Mouse (Mus musculus) ovary, postnatal 14 days (tissue): ENCODE results near the gene Agap3.
A peak's percentile ranks its signal among the peaks of the same experiment; 100 is the strongest.

Experiments used
- DNase-seq: peaks from one replicate; pipeline ENCODE4 v3.0.0; 2022; ENCODE audit warnings: low spot score

Agap3 gene

DNA sequence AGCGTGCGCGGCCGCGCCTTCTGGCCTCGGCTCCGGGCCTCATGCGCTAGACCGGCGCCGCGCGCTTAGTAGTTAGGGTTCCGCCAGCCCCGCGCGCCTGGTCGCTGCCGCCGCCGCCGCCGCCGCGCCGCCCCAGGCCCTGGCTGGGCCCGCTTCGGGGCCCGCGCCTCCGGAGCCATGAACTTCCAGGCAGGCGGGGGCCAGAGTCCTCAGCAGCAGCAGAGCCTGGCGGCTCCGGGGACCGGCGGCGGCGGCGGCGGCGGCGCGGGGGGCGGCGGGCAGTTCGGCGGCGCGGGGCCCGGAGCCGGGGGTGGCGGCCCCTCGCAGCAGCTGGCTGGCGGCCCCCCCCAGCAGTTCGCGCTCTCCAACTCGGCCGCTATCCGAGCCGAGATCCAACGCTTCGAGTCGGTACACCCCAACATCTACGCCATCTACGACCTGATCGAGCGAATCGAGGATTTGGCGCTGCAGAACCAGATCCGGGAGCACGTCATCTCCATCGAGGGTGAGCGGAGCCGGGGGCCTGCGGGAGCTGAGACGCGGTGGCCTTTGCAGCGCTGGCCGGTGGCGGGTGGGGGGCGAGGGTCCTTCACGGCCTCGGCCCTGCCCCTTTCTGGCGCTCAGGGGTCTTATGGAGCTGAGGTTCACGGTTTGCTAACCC lies at the start of gene Agap3:
Agap3 (plus strand) TSS at position 148 of the 661 bp plus-strand sequence.
- no peak for DNase-seq

DNA sequence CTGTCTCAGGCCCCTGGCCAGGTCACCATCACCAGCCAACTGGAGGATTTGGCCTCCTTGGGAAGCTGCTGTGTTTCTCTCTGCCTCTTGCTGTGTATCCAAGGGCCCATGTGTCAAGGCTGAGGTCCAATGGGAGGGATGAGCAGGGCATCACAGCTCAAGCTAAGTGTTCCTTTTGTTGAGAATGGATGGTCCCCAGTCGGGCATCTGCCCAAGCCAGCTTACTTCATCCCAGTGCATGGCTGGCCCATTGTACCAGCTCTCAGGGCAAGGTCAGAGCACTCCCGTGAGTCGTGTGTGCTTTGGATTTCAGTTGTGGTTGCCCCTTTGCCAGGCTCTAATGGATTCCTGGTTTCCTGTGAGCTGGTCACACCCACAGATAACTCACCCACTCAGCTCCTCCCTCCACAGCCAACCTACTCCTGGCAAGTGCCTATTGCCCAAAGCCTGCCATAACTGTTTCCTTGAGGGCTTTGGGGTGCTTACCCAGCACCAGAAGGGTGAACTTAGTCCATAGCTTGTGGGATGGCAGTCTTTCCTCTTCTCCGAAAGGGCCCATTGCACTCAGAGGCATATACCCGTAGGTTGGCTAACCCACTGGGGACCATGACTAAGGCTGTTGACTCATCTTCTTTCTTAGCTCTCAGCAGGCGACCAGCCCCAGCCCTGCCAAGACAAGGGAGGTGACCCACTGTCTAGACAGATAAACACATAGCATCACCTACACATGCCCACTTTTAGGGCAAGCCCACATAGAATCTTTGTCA lies 47.2 kb upstream of the Agap3 start:
- DNase-seq = no peak

DNA sequence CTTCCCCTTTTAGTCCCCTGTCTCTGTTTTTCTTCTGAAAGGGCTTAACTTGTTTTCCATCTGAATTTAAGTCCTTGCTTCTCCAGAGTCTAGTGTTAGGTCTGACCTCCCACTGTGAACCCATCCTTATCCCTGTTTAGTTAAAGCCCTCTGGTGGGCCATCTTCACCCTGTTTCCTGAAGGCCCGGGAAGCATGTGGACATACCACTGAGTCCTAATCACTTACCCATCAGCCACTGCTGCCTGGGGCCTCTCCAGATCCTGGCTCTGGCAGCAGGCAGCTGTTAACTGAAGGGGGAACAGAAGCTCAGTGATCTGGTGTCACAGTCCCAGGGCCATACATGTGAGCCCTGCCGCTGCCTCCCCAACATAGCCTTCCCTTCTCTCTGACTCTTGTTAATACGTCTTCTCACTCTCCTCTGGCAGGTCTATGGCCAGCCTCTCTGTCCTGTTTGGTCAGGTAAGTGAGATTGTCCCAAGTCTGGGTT lies 46.5 kb upstream of the Agap3 start:
- no peak for DNase-seq

DNA sequence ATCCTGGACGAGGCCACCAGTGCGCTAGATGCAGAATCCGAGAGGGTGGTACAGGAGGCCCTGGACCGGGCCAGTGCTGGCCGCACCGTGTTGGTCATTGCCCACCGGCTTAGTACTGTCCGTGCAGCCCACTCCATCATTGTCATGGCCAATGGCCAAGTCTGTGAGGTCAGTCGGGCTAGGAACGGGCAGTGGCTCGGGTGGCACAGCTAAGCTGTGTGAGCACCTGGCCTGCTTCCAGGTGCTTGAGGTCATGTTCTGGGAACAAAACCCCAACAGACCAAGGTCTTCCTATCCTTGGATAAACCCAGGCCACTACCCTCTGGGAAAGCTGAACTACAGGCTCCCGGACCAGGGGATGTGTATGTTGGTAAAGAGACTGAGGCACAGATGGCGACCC lies 43.3 kb upstream of the Agap3 start:
- DNase-seq = no peak

DNA sequence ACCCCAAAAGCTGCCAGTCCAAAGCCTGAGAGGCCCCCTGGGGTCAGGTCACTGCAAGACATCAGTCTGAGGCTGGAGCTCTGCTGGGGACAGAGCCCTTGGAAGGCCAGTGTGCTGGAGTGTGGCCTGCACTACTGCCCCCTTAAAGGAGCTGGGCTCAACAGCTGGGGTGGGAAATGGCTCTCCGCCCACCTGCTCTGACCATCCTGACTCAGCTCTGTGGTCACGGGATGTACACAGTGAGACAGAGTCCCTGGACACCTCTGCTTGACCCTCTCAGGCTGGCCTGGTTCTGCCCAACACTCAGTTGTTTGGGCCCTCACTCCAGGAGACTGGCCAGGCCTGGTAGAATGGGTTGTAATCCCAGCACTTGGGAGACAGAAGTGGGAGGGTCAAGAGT lies 42.5 kb upstream of the Agap3 start:
- DNase-seq = no peak

DNA sequence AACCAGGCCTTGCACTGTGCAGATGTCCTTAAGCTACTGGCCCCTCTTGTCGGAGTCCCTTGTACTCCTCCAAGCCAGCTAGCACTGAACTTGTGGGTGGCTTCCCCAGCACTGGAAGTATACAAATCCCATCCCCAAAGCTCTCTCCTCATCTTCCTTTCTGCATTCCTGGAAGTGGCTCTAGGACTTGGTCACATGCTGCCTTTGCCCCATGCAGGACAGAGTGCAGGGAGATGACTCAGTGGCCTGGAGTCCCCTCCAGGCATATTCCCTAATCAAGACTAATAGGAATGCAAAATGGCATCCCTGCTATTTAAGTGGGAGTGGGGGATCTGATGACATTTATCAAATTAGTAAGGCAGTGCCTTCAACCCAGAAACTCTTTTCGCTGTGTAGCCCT lies 39.9 kb upstream of the Agap3 start:
- DNase-seq = no peak

DNA sequence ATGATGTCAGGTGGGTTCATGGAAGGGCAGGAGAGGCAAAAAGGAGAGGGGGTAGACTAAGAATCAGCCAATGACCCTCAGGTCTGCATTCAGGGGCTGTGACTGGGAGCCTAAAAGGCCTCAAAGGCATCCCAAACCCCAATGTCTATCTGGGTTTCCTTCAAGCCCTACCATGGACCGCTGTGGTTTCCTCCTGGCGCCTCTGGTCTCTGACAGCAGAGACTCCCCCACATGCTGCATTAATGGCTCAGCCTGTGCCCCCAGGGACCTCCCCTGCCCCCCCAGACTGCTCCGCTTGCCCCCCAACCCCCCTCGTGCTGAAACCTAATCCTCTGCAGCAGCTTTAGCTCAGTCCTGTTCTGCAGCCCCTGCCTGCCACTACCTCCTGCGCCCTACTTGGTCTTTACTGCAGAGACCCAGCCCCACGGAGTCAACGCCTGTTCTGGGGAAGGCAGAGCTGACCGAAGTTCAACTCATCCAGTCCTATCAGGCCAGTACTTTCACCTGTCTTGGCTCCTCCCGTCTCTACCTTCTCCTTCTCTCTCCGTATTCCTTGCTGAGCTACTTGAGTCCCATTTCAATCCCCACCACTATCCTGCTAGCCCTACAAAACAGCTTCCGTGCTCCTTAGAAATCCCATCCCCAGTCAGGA lies 38.8 kb upstream of the Agap3 start, which contains the start of gene Asic3:
Asic3 (plus strand) TSS at position 351 of the 652 bp plus-strand sequence.
- no peak for DNase-seq

DNA sequence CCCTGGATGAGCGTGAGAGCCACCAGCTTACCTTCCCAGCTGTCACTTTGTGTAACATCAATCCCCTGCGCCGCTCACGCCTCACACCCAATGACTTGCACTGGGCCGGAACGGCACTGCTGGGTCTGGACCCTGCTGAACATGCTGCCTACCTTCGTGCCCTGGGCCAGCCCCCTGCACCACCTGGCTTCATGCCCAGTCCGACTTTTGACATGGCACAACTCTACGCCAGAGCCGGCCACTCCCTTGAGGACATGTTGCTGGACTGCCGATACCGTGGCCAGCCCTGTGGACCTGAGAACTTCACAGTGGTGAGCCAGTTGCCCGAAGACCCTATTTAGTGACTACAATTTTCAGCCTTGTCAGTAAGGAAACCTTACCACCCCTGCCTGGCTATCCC lies 38.0 kb upstream of the Agap3 start:
- DNase-seq = no peak

DNA sequence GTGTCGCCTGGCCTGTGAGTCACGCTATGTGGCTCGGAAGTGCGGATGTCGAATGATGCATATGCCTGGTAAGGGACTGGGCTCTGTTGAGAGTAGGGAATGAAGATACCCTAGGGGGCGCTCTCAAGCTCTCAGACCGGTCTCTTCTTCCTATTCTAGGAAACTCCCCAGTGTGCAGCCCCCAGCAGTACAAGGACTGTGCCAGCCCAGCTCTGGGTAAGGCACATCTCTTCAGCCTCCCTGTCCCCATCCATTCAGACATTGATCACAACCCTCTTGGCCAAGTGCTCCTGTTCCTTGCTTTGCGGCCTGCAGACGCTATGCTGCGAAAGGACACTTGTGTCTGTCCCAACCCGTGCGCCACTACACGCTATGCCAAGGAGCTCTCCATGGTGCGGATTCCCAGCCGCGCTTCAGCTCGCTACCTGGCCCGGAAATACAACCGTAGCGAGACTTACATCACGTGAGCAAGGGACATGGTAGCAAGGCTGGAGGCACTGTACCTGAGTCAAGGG lies 35.7 kb upstream of the Agap3 start:
- DNase-seq = peak; percentile 53

DNA sequence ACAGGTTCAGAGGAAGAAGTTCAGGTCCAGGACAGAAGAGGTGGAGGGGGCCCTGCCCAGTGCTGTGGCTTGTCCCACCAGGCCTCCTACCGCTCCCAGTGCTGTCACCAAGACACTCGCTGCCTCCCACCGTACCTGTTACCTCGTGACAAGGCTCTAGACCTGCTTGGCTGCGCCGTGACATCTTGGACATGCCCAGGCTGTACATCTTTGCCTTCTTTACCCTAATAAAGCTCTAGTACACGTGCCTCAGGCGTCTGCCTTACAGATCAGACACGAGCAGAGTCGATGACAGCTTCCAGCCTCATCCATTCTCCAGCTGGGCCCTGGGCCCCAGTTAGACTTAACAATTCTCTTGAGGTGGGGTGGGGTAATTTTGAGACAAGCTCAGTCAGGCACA lies 34.4 kb upstream of the Agap3 start:
- no peak for DNase-seq

DNA sequence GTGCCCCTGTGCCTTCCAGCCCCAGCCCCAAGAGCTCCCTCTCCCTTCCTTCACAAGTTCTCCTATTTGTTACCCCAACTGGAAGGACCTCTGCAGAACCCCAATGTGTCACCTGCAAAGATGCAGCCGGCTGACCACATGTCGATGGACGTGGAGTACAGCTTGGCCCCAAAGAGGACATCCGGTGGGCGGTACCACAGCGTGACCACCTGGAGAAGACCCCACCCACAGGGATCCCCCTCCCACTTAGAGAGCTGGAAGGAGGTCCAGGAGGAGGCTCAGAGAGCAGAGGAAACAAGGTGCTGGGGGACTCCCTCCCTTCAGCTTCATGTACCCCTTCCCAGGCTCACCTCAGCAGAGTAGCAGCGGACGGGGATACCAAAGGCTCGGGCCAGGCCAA lies 31.6 kb upstream of the Agap3 start:
- DNase-seq = no peak

DNA sequence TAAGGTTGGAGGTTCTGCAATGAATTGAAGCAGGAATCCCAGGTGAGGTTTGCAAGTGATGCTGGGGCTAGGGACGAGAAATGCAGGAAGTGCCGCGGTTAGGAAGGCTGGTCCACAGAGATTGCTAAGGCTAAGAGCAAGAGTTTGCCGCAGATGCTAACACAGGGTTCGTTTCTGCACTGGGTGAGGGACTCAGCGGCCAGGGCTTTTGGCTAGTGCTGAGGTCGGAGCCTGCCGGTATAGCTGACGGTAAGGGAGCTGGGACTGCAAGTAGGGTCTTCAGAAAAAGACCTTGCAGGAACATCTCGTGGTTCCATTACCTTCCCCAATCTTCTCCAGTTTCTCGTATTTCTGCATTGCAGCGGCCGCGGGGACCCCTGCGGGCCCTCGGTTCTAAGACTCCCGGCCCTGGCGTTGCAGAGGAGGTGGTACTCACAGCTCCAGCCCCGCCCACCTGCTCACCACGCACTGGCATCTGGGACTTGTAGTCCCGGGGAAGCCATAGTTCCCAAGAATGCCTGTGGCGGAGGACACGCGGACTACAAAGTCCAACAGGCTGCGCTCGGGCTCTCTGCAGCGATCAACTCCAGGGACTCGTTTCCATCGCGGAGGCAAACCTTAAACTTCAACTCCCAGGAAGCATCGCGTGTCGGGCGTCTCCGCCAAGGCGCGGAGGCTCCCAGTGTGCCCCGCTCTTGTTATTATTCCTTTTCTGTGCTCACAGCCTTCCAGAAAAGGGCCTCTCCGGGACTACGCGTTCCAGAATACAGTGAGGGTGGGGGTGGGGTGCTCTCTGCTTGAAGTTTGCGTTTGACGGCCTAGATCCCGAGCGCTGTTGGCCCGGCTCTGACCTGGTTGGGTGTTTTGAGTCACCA lies 28.6 kb upstream of the Agap3 start, which contains the start of the genes Cdk5 and Slc4a2:
Cdk5 (minus strand) TSS at position 402 of the 875 bp plus-strand sequence.
Slc4a2 (plus strand) TSS at position 709 of the 875 bp plus-strand sequence.
- peak; percentile 92 for DNase-seq

DNA sequence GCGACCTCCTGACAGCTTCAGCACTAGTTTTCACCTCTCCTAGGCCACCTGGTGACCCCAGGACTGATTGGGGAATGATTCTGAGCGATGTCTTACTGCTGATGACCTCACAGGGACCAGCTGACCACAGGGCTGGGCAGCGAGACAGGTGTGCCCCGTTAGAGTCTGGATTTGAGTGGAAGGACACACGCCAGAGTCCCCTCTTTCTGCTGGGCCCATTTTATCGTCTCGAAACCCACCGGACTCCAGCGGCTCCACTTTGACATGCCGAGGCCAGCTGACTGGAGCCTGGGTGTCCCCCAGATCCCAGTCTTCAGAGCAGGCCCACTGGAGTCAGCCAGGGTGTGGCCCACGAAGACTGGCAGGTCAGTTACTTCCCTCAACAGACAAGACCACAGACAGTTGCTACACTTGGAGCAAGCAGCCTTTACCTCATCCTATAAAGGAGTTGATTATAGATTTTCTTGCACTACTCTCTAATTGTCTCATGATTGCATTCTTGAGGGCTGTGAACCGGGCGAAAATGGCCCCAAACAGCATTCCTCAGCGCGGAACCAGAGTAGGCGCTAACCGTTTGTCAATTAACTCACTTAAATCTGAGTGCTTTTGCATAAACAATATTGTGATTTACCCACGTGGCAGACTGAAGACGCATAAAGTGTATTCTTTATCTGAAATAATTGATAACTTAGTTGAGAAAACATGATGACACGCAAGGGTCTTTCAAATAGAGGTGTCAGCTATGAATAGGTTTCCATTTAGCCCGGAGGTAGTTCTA lies 27.8 kb upstream of the Agap3 start:
- no peak for DNase-seq

DNA sequence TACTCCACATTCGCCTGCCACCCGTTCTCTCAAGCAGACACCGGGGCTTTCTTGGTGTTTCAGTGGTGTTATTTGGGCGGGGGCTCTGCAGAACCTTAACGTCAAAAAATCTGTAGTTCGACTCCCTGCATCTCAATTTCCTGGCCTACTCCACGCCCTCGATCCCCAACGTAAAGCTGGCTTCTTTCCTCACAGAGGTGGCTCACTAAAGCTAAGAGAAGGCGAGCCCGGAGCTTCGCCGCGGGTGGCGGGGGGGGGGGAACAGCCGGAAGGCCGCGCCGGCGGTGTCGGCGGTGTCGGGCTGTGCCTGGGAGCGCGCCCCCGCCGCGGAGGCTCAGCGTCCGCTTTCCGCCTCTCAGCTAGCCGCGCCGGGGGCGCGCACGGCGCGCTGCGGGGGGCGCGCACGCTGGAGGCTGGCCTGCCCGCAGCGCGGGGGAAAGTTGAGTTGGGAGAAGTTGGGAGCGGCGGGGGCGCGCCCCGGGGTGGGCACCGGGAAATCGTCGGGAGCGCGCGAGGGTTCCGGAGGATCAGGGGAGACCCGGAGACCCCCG lies 27.0 kb upstream of the Agap3 start:
- peak; percentile 72 for DNase-seq

DNA sequence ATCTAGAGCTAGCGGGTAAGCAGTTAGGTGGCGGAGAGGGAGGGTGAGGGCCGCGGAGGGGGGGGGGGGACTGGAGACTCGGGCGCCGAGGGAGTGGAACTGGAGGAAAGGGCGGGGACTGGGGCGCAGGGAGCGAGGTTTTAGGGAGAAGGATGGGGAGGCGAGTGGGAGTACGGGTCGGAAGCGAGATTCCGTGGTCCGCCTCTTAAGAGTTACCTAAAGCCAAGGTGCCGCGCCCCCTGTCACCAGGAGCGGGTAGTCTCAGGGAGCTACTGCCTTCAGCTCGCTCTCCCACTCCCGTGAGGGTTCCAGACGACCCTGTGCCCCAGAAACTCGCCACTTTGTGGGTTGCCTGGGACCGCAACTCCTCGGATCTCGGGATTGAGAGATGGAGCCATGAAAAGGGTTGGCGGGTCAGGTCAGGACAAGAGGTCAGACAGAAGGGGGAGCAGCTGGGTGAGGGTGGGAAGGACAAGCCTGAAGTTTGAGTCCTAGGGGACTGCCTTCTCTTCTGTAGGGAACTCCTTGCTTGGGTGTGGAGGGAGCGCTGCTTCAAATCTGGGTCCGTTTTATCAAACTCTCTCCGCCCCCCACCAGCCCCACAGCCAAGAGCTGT lies 26.4 kb upstream of the Agap3 start:
- no peak for DNase-seq

DNA sequence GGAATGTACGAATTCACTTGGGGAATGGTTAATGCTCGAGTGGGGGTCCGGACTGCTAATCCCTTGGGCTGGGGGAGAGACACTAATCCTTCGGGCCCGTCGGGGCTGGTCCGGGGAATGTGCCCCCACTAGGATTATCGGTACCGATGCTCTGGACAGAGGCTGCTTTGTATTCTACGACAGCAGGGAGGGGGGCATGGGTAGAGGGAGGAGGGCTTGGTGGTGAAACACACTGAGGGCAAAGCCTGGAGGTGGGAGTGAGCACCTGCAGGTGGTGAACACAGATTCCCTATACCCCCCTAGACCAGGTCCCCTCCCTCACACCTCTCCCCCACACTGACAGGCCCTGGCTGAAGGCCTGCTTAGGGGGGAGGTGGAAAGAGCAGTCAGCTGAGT lies 25.9 kb upstream of the Agap3 start:
- DNase-seq = no peak

DNA sequence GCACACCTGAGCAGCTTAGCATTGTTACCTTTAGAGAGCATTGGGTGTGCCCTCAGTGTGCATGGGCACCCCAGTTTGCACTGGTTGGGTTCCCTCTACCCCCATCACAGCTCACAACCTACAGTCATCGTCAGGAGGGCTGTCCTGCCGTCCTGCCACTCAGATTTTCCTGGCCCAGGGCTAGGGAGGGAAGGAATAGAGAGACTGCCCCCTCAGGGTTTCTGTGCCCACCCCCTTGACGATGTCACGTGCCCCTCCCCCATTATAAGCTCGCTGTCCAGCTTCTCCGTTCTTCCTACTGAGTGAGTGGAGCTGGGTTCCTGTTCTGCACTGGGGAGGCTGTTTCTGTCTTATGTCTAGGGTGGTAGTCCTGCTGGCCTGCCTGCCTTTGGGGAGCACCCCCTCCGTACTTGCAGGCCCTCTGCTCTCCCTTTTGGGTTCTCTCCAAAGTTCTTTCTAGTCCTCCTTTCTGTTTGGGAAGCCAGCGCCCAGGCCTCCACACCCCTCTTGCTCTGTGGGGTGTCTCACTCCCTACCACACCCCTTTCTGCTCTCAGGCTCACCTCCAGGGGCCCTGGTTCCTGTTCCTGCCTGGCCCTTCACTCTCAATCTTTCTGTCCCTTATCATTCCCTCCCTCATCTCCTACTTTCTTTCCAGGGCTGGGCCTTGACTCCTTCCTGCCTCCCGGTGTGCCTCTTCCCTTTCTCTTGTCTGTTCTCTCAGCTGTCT lies 25.3 kb upstream of the Agap3 start:
- DNase-seq = no peak

DNA sequence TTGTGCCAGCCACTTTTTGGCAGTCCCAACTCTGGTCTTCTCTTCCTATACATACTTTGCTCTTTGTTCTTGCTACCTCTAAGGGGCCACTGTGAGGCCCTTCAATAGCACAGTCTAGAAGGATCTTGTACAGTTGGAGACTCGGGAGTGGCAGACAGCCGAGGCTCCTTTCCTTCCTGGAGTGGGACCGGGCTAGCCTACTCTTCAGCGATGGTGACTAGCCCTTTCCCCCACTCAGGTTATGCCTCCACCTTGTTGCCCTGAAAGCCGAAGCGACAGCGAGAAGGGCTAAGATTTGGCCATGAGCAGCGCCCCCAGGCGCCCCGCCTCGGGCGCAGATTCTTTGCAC lies 24.7 kb upstream of the Agap3 start:
- no peak for DNase-seq

DNA sequence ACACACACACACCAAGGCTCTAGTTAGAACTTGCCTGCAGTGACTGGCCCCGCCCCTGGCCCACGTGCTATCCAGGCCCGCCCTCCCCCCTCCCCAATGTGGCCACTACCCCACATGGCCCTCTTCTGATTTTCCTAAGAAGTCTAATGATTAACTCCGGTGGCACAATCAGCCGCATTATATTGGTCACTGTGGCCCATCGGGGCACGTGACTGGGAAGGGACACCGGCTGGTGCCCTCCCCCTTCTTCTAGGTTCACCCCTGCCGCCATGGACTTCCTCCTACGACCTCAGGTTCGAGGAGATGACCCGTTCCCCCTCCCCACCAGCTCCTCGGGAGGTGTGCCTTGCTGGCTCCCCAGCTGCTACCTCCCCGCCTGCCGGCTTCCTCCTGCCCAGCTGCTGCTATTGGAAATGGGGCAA lies 24.0 kb upstream of the Agap3 start:
- DNase-seq = no peak
